Comparison of ENCODE assay signal across 20 mouse cellular contexts in genomic region chr3:101564011-101564410, GRCm38 (mm10). TPM values are rescaled to one million over a fixed set of nuclear protein-coding genes. Genes with fewer than 3 reads are reported as not detected.
DNase-seq lines count a peak whose midpoint lies in the region; ATAC-seq and TF ChIP-seq lines count a peak whose summit lies in the region.
"Had no signal": no experiment of that assay in that cellular context is flagged by ENCODE, and none has a peak within 500 bp of the region (broad histone marks: within the 10 kb centered on the region; RNA-seq: fewer than 3 reads in every experiment).

No protein-coding gene starts in this region.

- H3K36me3 ChIP-seq in liver, embryonic 11.5 days (ENCODE audit: control insufficient read depth, insufficient read depth, low read length) = no peaks in the 10 kb centered on the region
- no peaks in the 10 kb centered on the region for H3K36me3 ChIP-seq in E14TG2a.4 (ENCODE audit: insufficient read depth, low read length)
- H3K36me3 ChIP-seq in forebrain, embryonic 11.5 days (ENCODE audit: control insufficient read depth, insufficient read depth, low read length) = no peaks in the 10 kb centered on the region
- no peaks in the 10 kb centered on the region for H3K36me3 ChIP-seq in limb, embryonic 10.5 days
- H3K36me3 ChIP-seq: embryonic facial prominence, embryonic 10.5 days; heart, embryonic 12.5 days; hindbrain, embryonic 15.5 days had no signal

- peak overlapping the region; percentile 45; the same call in 1 of the 2 replicates for H3K27ac ChIP-seq in liver, embryonic 11.5 days (ENCODE audit: low read depth, low read length)
- H3K27ac ChIP-seq in forebrain, embryonic 11.5 days (ENCODE audit: low read depth, low read length) = no peak overlapping the region
- no peak overlapping the region for H3K27ac ChIP-seq in limb, embryonic 10.5 days
- H3K27ac ChIP-seq: embryonic facial prominence, embryonic 10.5 days; gastrocnemius, adult 2 months; hindbrain, embryonic 15.5 days had no signal

- no peak overlapping the region for H3K9ac ChIP-seq in liver, embryonic 11.5 days (ENCODE audit: low read depth, low read length)
- H3K9ac ChIP-seq in forebrain, embryonic 11.5 days (ENCODE audit: low read length) = no peak overlapping the region
- H3K9ac ChIP-seq: heart, embryonic 12.5 days; hindbrain, embryonic 15.5 days had no signal

- peaks cover 14% of the 10 kb centered on the region for H3K4me1 ChIP-seq in liver, embryonic 11.5 days (replicated peaks; ENCODE audit: control insufficient read depth, insufficient read depth, low read length)
- peaks cover 13% of the 10 kb centered on the region for H3K4me1 ChIP-seq in E14TG2a.4 (replicated peaks; ENCODE audit: low read depth, low read length)
- H3K4me1 ChIP-seq in forebrain, embryonic 11.5 days (replicated peaks; ENCODE audit: control insufficient read depth, insufficient read depth, low read length) = peaks cover 11% of the 10 kb centered on the region; the same call in 1 of the 2 replicates
- peaks cover 4% of the 10 kb centered on the region for H3K4me1 ChIP-seq in limb, embryonic 10.5 days

- 0 out of 2 replicates have a peak, but pooled peaks have one; percentile 17 for TF ChIP-seq CTCF in E14TG2a.4 (conservative IDR thresholded peaks at IDR 0.05; ENCODE audit: low read length)

- no peaks in the 10 kb centered on the region for H3K9me3 ChIP-seq in liver, embryonic 11.5 days (ENCODE audit: control insufficient read depth, low read length)
- peaks cover 2% of the 10 kb centered on the region; the same call in 1 of the 2 replicates for H3K9me3 ChIP-seq in E14TG2a.4 (ENCODE audit: low read length)
- no peaks in the 10 kb centered on the region for H3K9me3 ChIP-seq in forebrain, embryonic 11.5 days (ENCODE audit: control insufficient read depth, low read length)
- H3K9me3 ChIP-seq in limb, embryonic 10.5 days (replicated peaks) = no peaks in the 10 kb centered on the region
- H3K9me3 ChIP-seq: embryonic facial prominence, embryonic 10.5 days; heart, embryonic 12.5 days; hindbrain, embryonic 15.5 days had no signal

- DNase-seq in liver, embryonic 11.5 days (ENCODE audit: low spot score) = no peak
- DNase-seq in liver (no peak), ES-CJ7 (ENCODE audit: low read depth, low spot score) (peak; percentile 35), ZHBTc4 (ENCODE audit: low read depth, low spot score) (peak; percentile 54)
- no peak for DNase-seq in forebrain, embryonic 11.5 days (ENCODE audit: low spot score)
- DNase-seq in limb, embryonic 10.5 days (ENCODE audit: low spot score) = no peak
- no peak for DNase-seq in B cell, adult 2 months
- DNase-seq: adrenal gland, postnatal 14 days; cerebellum, adult 2 months; cerebellum, postnatal 10 days; gastrocnemius, adult 2 months; gastrocnemius, postnatal 25 days; heart, postnatal 36 days had no signal

- no peak overlapping the region for H3K4me3 ChIP-seq in liver, embryonic 11.5 days (ENCODE audit: low read depth, low read length)
- no peak overlapping the region for H3K4me3 ChIP-seq in E14TG2a.4 (replicated peaks; ENCODE audit: low read length)
- no peak overlapping the region for H3K4me3 ChIP-seq in forebrain, embryonic 11.5 days (ENCODE audit: low read depth, low read length)
- H3K4me3 ChIP-seq in limb, embryonic 10.5 days = no peak overlapping the region
- H3K4me3 ChIP-seq: embryonic facial prominence, embryonic 10.5 days; gastrocnemius, adult 2 months; heart, embryonic 12.5 days; hindbrain, embryonic 15.5 days had no signal

- no peak for ATAC-seq in liver, embryonic 11.5 days (replicated peaks; ENCODE audit: low FRiP score)
- no peak for ATAC-seq in forebrain, embryonic 11.5 days (replicated peaks; ENCODE audit: low FRiP score)
- ATAC-seq: activated CD4-positive, CD25-positive, alpha-beta regulatory T cell, adult 4 months; CD4-positive, CD25-positive, alpha-beta regulatory T cell, adult 4 months; forebrain, embryonic 14.5 days had no signal

- no peaks in the 10 kb centered on the region for H3K27me3 ChIP-seq in liver, embryonic 11.5 days (replicated peaks; ENCODE audit: control insufficient read depth, insufficient read depth, low read length)
- no peaks in the 10 kb centered on the region for H3K27me3 ChIP-seq in E14TG2a.4 (ENCODE audit: insufficient read depth, low read length)
- H3K27me3 ChIP-seq in forebrain, embryonic 11.5 days (ENCODE audit: control insufficient read depth, insufficient read depth, low read length) = no peaks in the 10 kb centered on the region
- H3K27me3 ChIP-seq in limb, embryonic 10.5 days (ENCODE audit: low read depth, poor library complexity, severe bottlenecking) = no peaks in the 10 kb centered on the region
- H3K27me3 ChIP-seq: heart, embryonic 12.5 days; hindbrain, embryonic 15.5 days had no signal

- 96% methylated on average over 2 of the region's 2 CpGs for WGBS in liver, embryonic 11.5 days
- WGBS in forebrain, embryonic 11.5 days = 94% methylated on average over 2 of the region's 2 CpGs
- 96% methylated on average over 2 of the region's 2 CpGs for WGBS in limb, embryonic 10.5 days

- H3K4me2 ChIP-seq in liver, embryonic 11.5 days = no peak overlapping the region
- no peak overlapping the region for H3K4me2 ChIP-seq in forebrain, embryonic 11.5 days (ENCODE audit: low read depth, low read length, severe bottlenecking)
- H3K4me2 ChIP-seq: heart, embryonic 12.5 days; hindbrain, embryonic 15.5 days had no signal

RNA-seq across cellular contexts. Expression of gene Atp1a1, which starts 40.5 kb away (rescaled TPM):
- polyA plus RNA-seq in liver, embryonic 11.5 days (2014; fragmentation: Nextera tagmentation; extraction: Ambion mirVana) = 127 and 136 TPM in 2 replicates
- 121 and 122 TPM in 2 replicates for polyA plus RNA-seq in forebrain, embryonic 11.5 days (2014; fragmentation: Nextera tagmentation; extraction: Ambion mirVana)
- 47.7 and 53.7 TPM in 2 replicates for polyA plus RNA-seq in limb, embryonic 10.5 days (2016; fragmentation: Nextera tagmentation; extraction: Ambion mirVana)

Comparison
In these comparisons a context has a peak if more than half of its experiments do, and no peak if none do; other contexts are left out.
1. DNase-seq: peak in ES-CJ7 (single experiment) and ZHBTc4 (single experiment); none in liver, embryonic 11.5 days (single experiment), liver (single experiment), forebrain, embryonic 11.5 days (single experiment), limb, embryonic 10.5 days (single experiment) and B cell, adult 2 months (0 of 2).